ENCODE assay signal across 10 mouse cellular contexts in genomic region chr15:10661961-10662606, GRCm38 (mm10). TPM values are rescaled to one million over a fixed set of nuclear protein-coding genes. Genes with fewer than 3 reads are reported as not detected.
A peak's percentile ranks its signal among the peaks of the same experiment; 100 is the strongest.
DNase-seq lines count a peak whose midpoint lies in the region; ATAC-seq and TF ChIP-seq lines count a peak whose summit lies in the region.
"Had no signal": no experiment of that assay in that cellular context is flagged by ENCODE, and none has a peak within 500 bp of the region (broad histone marks: within the 10 kb centered on the region; RNA-seq: fewer than 3 reads in every experiment).

No protein-coding gene starts in this region.

- ATAC-seq in kidney, embryonic 14.5 days (ENCODE audit: low FRiP score, low TSS enrichment): peak; percentile 85
- peak; percentile 59; the same call in 1 of the 2 replicates for ATAC-seq in forebrain, embryonic 12.5 days (ENCODE audit: low FRiP score)
- ATAC-seq in neutrophil, adult 5-6 weeks (ENCODE audit: extremely low read depth, insufficient number of reproducible peaks, low FRiP score, poor library complexity, severe bottlenecking): peak; percentile 59; the same call in 1 of the 2 replicates

- peak overlapping the region; percentile 65; the same call in 1 of the 2 replicates for H3K27ac ChIP-seq in kidney, embryonic 14.5 days (ENCODE audit: low read depth, low read length)
- H3K27ac ChIP-seq in forebrain, embryonic 12.5 days: peak overlapping the region; percentile 53

- H3K4me3 ChIP-seq in kidney, embryonic 14.5 days (ENCODE audit: low read length): no peak overlapping the region
- no peak overlapping the region for H3K4me3 ChIP-seq in forebrain, embryonic 12.5 days (replicated peaks)
- no peak overlapping the region for H3K4me3 ChIP-seq in lung, adult 2 months (replicated peaks; ENCODE audit: extremely low read depth, low read depth, low read length)
- H3K4me3 ChIP-seq: erythroblast, embryonic 14.5 days had no signal

- no peaks in the 10 kb centered on the region for H3K27me3 ChIP-seq in kidney, embryonic 14.5 days (ENCODE audit: control insufficient read depth, insufficient read depth, low read length)
- no peaks in the 10 kb centered on the region for H3K27me3 ChIP-seq in forebrain, embryonic 12.5 days

- no peaks in the 10 kb centered on the region for H3K36me3 ChIP-seq in kidney, embryonic 14.5 days (ENCODE audit: control insufficient read depth, insufficient read depth, low read length)
- H3K36me3 ChIP-seq in forebrain, embryonic 12.5 days (replicated peaks): peaks cover 6% of the 10 kb centered on the region; the same call in 1 of the 2 replicates

- no peak overlapping the region for H3K4me2 ChIP-seq in kidney, embryonic 14.5 days (replicated peaks; ENCODE audit: low read depth, low read length)
- H3K4me2 ChIP-seq in forebrain, embryonic 12.5 days: no peak overlapping the region

- no peak overlapping the region for H3K9ac ChIP-seq in kidney, embryonic 14.5 days (ENCODE audit: low read depth, low read length)
- H3K9ac ChIP-seq in forebrain, embryonic 12.5 days: no peak overlapping the region

- no peak for DNase-seq in kidney, postnatal 10 days
- DNase-seq in ES-CJ7 (ENCODE audit: low read depth, low spot score) (peak; percentile 70), adipocyte (ENCODE audit: low spot score) (no peak)
- no peak for DNase-seq in embryo, embryonic 10 days (ENCODE audit: low spot score)
- no peak for DNase-seq in lung, adult 2 months
- DNase-seq: cerebellum, adult 18-20 months had no signal

- H3K4me1 ChIP-seq in kidney, embryonic 14.5 days (ENCODE audit: control insufficient read depth, insufficient read depth, low read length): peaks cover 39% of the 10 kb centered on the region
- H3K4me1 ChIP-seq in forebrain, embryonic 12.5 days: peaks cover 7% of the 10 kb centered on the region; the same call in 1 of the 2 replicates
- H3K4me1 ChIP-seq in lung, adult 2 months (ENCODE audit: control insufficient read depth, insufficient read depth, low read length): peaks cover 26% of the 10 kb centered on the region

- 12% methylated on average over 3 of the region's 3 CpGs for WGBS in kidney, embryonic 14.5 days
- 33% methylated on average over 3 of the region's 3 CpGs for WGBS in forebrain, embryonic 12.5 days
- WGBS in lung, adult 2 months: 35% methylated on average over 3 of the region's 3 CpGs

- H3K9me3 ChIP-seq in kidney, embryonic 14.5 days (ENCODE audit: control insufficient read depth, low read length): no peaks in the 10 kb centered on the region
- H3K9me3 ChIP-seq in forebrain, embryonic 12.5 days: no peaks in the 10 kb centered on the region

- TF ChIP-seq POLR2A in lung, adult 2 months (IDR thresholded peaks at IDR 0.05; ENCODE audit: borderline replicate concordance, extremely low read depth, low read depth, low read length): no peak

- no peak for TF ChIP-seq CTCF in lung, adult 2 months (IDR thresholded peaks at IDR 0.05; ENCODE audit: insufficient read depth, low read length)

RNA-seq across cellular contexts. Expression of gene Rai14, which starts 52.3 kb away (rescaled TPM):
- 48.0 and 75.0 TPM in 2 replicates for polyA plus RNA-seq in kidney, embryonic 14.5 days (2014; fragmentation: Nextera tagmentation; extraction: Ambion mirVana)
- 55.1 and 59.8 TPM in 2 replicates for polyA plus RNA-seq in forebrain, embryonic 12.5 days (2016; fragmentation: Nextera tagmentation; extraction: Ambion mirVana)
- total RNA-seq in neutrophil, adult 5-6 weeks (2017): not detected in 2 replicates
- polyA plus RNA-seq in lung, adult 2 months (2012; rRNA removed): 9.4 and 14.3 TPM in 2 replicates
- polyA plus RNA-seq: erythroblast, embryonic 14.5 days had no signal
